Mouse (Mus musculus): Measurements from ENCODE around the gene Nfib. TPM values are rescaled to one million over a fixed set of nuclear protein-coding genes. Genes with fewer than 3 reads are reported as not detected.

The Nfib gene
- polyA plus RNA-seq, 1 experiment, result 48.1 TPM

- no peak for TF ChIP-seq CTCF (IDR thresholded peaks at IDR 0.05; ENCODE audit: insufficient read depth, low read length)
- no peak for TF ChIP-seq POLR2A (IDR thresholded peaks at IDR 0.05; ENCODE audit: borderline replicate concordance, extremely low read depth, low read depth, low read length)
- WGBS, result 62% methylated on average over 11 of the region's 11 CpGs
- Histone ChIP-seq H3K4me1 (ENCODE audit: control insufficient read depth, insufficient read depth, low read length) (peaks cover 28% of the 10 kb centered on the region), H3K4me3 (replicated peaks; ENCODE audit: extremely low read depth, low read depth, low read length) (no peak overlapping the region)
- DNase-seq, result no peak
These were observed 321.4 kb downstream of the Nfib start for GRCm38 (mm10) chr4:82383991-82384731.

- no peak for DNase-seq
- WGBS, result 57% methylated on average over 8 of the region's 8 CpGs
- peaks cover 28% of the 10 kb centered on the region for H3K4me1 ChIP-seq (ENCODE audit: control insufficient read depth, insufficient read depth, low read length)
- H3K4me3 ChIP-seq (replicated peaks; ENCODE audit: extremely low read depth, low read depth, low read length), result no peak overlapping the region
- no peak for TF ChIP-seq CTCF (IDR thresholded peaks at IDR 0.05; ENCODE audit: insufficient read depth, low read length)
- no peak for TF ChIP-seq POLR2A (IDR thresholded peaks at IDR 0.05; ENCODE audit: borderline replicate concordance, extremely low read depth, low read depth, low read length)
These were observed 322.2 kb downstream of the Nfib start for GRCm38 (mm10) chr4:82383346-82383745.

- Histone ChIP-seq H3K4me1 (ENCODE audit: control insufficient read depth, insufficient read depth, low read length) (peaks cover 20% of the 10 kb centered on the region), H3K4me3 (replicated peaks; ENCODE audit: extremely low read depth, low read depth, low read length) (no peak overlapping the region)
- 61% methylated on average over 1 of the region's 1 CpGs for WGBS
- TF ChIP-seq CTCF (IDR thresholded peaks at IDR 0.05; ENCODE audit: insufficient read depth, low read length) (no peak), POLR2A (IDR thresholded peaks at IDR 0.05; ENCODE audit: borderline replicate concordance, extremely low read depth, low read depth, low read length) (no peak)
- no peak for DNase-seq
These were observed 323.8 kb downstream of the Nfib start for GRCm38 (mm10) chr4:82381786-82382185.

GRCm38 (mm10) chr4:82380578-82380977 is 325.0 kb downstream of the Nfib start:
- peaks cover 14% of the 10 kb centered on the region for H3K4me1 ChIP-seq (ENCODE audit: control insufficient read depth, insufficient read depth, low read length)
- no peak overlapping the region for H3K4me3 ChIP-seq (replicated peaks; ENCODE audit: extremely low read depth, low read depth, low read length)
- no peak for TF ChIP-seq CTCF (IDR thresholded peaks at IDR 0.05; ENCODE audit: insufficient read depth, low read length)
- no peak for TF ChIP-seq POLR2A (IDR thresholded peaks at IDR 0.05; ENCODE audit: borderline replicate concordance, extremely low read depth, low read depth, low read length)
- no peak for DNase-seq

GRCm38 (mm10) chr4:82378050-82378449 is 327.5 kb downstream of the Nfib start:
- 78% methylated on average over 3 of the region's 3 CpGs for WGBS
- TF ChIP-seq POLR2A (IDR thresholded peaks at IDR 0.05; ENCODE audit: borderline replicate concordance, extremely low read depth, low read depth, low read length), result no peak
- TF ChIP-seq CTCF (IDR thresholded peaks at IDR 0.05; ENCODE audit: insufficient read depth, low read length), result no peak
- no peak for DNase-seq
- Histone ChIP-seq H3K4me1 (ENCODE audit: control insufficient read depth, insufficient read depth, low read length) (peaks cover 2% of the 10 kb centered on the region), H3K4me3 (replicated peaks; ENCODE audit: extremely low read depth, low read depth, low read length) (no peak overlapping the region)

- WGBS, result 87% methylated on average over 3 of the region's 3 CpGs
- Histone ChIP-seq H3K4me3 (replicated peaks; ENCODE audit: extremely low read depth, low read depth, low read length) (no peak overlapping the region), H3K4me1 (ENCODE audit: control insufficient read depth, insufficient read depth, low read length) (peaks cover 2% of the 10 kb centered on the region)
- DNase-seq, result no peak
- TF ChIP-seq CTCF (IDR thresholded peaks at IDR 0.05; ENCODE audit: insufficient read depth, low read length), result no peak
- TF ChIP-seq POLR2A (IDR thresholded peaks at IDR 0.05; ENCODE audit: borderline replicate concordance, extremely low read depth, low read depth, low read length), result no peak
These were observed 327.9 kb downstream of the Nfib start for GRCm38 (mm10) chr4:82377621-82378020.

- DNase-seq, result no peak
- 60% methylated on average over 5 of the region's 5 CpGs for WGBS
- no peak overlapping the region for H3K4me3 ChIP-seq (replicated peaks; ENCODE audit: extremely low read depth, low read depth, low read length)
- H3K4me1 ChIP-seq (ENCODE audit: control insufficient read depth, insufficient read depth, low read length), result peaks cover 5% of the 10 kb centered on the region
- TF ChIP-seq POLR2A (IDR thresholded peaks at IDR 0.05; ENCODE audit: borderline replicate concordance, extremely low read depth, low read depth, low read length) (no peak), CTCF (IDR thresholded peaks at IDR 0.05; ENCODE audit: insufficient read depth, low read length) (no peak)
These were observed 331.0 kb downstream of the Nfib start for GRCm38 (mm10) chr4:82374560-82374959.

- 72% methylated on average over 4 of the region's 4 CpGs for WGBS
- no peak for DNase-seq
- TF ChIP-seq POLR2A (IDR thresholded peaks at IDR 0.05; ENCODE audit: borderline replicate concordance, extremely low read depth, low read depth, low read length), result no peak
- TF ChIP-seq CTCF (IDR thresholded peaks at IDR 0.05; ENCODE audit: insufficient read depth, low read length), result no peak
- Histone ChIP-seq H3K4me1 (ENCODE audit: control insufficient read depth, insufficient read depth, low read length) (peaks cover 8% of the 10 kb centered on the region), H3K4me3 (replicated peaks; ENCODE audit: extremely low read depth, low read depth, low read length) (no peak overlapping the region)
These were observed 333.3 kb downstream of the Nfib start for GRCm38 (mm10) chr4:82372217-82372616.

- Histone ChIP-seq H3K4me3 (replicated peaks; ENCODE audit: extremely low read depth, low read depth, low read length) (no peak overlapping the region), H3K4me1 (ENCODE audit: control insufficient read depth, insufficient read depth, low read length) (peaks cover 8% of the 10 kb centered on the region)
- WGBS, result 89% methylated on average over 4 of the region's 4 CpGs
- TF ChIP-seq POLR2A (IDR thresholded peaks at IDR 0.05; ENCODE audit: borderline replicate concordance, extremely low read depth, low read depth, low read length) (no peak), CTCF (IDR thresholded peaks at IDR 0.05; ENCODE audit: insufficient read depth, low read length) (no peak)
- no peak for DNase-seq
These were observed 334.1 kb downstream of the Nfib start for GRCm38 (mm10) chr4:82371471-82371870.

All from lung, adult 2 months (tissue).